Mouse (Mus musculus) ES-E14 (cell line): ENCODE results near the gene Rapgef2. TPM values are rescaled to one million over a fixed set of nuclear protein-coding genes. Genes with fewer than 3 reads are reported as not detected.

Experiments used
- DNase-seq: peaks from one replicate; pipeline ENCODE4 v3.0.0-alpha.2; 2013; ENCODE audit warnings: low read depth, low spot score
- H3K27ac ChIP-seq: 2 replicates; pipeline ENCODE4 v1.5.1; 2012; ENCODE audit warnings: low read depth, mild to moderate bottlenecking, low read length, moderate library complexity, mixed read lengths; ENCODE audit not compliant: poor library complexity, insufficient read depth, severe bottlenecking
- H3K36me3 ChIP-seq: 2 replicates; pipeline ENCODE4 v1.6.1; 2012; ENCODE audit warnings: mild to moderate bottlenecking, low read length, moderate library complexity, mixed read lengths; ENCODE audit not compliant: control insufficient read depth, poor library complexity, insufficient read depth, severe bottlenecking
- H3K4me1 ChIP-seq, 2 experiments: fragments of 150-350 bp in 1 of 2; sonication (generic) in 1 of 2; 2 replicates each; pipeline ENCODE4 v1.6.1; 2012; ENCODE audit warnings: low read length in 2 of 2, mild to moderate bottlenecking in 1 of 2, mixed read lengths in 1 of 2; ENCODE audit not compliant: control insufficient read depth in 2 of 2, insufficient read depth in 2 of 2, poor library complexity in 1 of 2
- H3K4me3 ChIP-seq, 2 experiments: fragments of 150-350 bp in 1 of 2; sonication (generic) in 1 of 2; 2 replicates each; pipeline ENCODE4 v1.5.1; 2012; ENCODE audit warnings: low read length in 2 of 2, low read depth in 1 of 2, mild to moderate bottlenecking in 1 of 2, mixed read lengths in 1 of 2; ENCODE audit not compliant: insufficient read depth in 1 of 2, poor library complexity in 1 of 2, severe bottlenecking in 1 of 2
- H3K9ac ChIP-seq: 2 replicates; pipeline ENCODE4 v1.6.1; 2012; ENCODE audit warnings: low read depth, mild to moderate bottlenecking, low read length, mixed read lengths; ENCODE audit not compliant: poor library complexity, insufficient read depth, severe bottlenecking
- H3K9me3 ChIP-seq: fragments of 150-350 bp; sonication (generic); 2 replicates; pipeline ENCODE4 v1.6.1; 2012; ENCODE audit warnings: low read depth, mild to moderate bottlenecking, low read length; ENCODE audit not compliant: control insufficient read depth, insufficient read depth
- CHD2 ChIP-seq: IDR thresholded peaks from 2 replicates; pipeline ENCODE4 v1.6.1; 2014; ENCODE audit warnings: mild to moderate bottlenecking, low read depth, low read length, inconsistent platforms
- HCFC1 ChIP-seq: IDR thresholded peaks from 2 replicates; pipeline ENCODE4 v1.6.1; 2012; ENCODE audit warnings: low read length, inconsistent platforms, borderline replicate concordance; ENCODE audit not compliant: insufficient read depth
- MAFK ChIP-seq: IDR thresholded peaks from 2 replicates; pipeline ENCODE4 v1.6.1; 2014; ENCODE audit warnings: mild to moderate bottlenecking, low read depth, low read length, inconsistent platforms; ENCODE audit not compliant: insufficient read depth
- ZC3H11A ChIP-seq: IDR thresholded peaks from 2 replicates; pipeline ENCODE4 v1.6.1; 2012; ENCODE audit warnings: low read depth, mild to moderate bottlenecking, inconsistent platforms, low read length, borderline replicate concordance
- ZNF384 ChIP-seq: IDR thresholded peaks from 2 replicates; pipeline ENCODE4 v1.6.1; 2012; ENCODE audit warnings: low read depth, low read length, inconsistent platforms
- in situ Hi-C, 2 experiments: fragments of 600-800 bp; cut with MboI; formaldehyde crosslinking; loops; one replicate each; pipeline ENCODE4 v1.15.1; 2025; ENCODE audit warnings: low sequenced_read_pairs in 2 of 2, inconsistent platforms in 1 of 2; ENCODE audit not compliant: unreplicated experiment in 2 of 2
- total RNA-seq: library from RNA; depleted of rRNA; stranded (reverse); fragments of 300-350 nt; gene quantifications from 2 replicates; pipeline ENCODE4 v1.2.3, GENCODE M21; 2012

Gene Rapgef2
- total RNA-seq, 1 experiment, result 12.0 TPM

DNA sequence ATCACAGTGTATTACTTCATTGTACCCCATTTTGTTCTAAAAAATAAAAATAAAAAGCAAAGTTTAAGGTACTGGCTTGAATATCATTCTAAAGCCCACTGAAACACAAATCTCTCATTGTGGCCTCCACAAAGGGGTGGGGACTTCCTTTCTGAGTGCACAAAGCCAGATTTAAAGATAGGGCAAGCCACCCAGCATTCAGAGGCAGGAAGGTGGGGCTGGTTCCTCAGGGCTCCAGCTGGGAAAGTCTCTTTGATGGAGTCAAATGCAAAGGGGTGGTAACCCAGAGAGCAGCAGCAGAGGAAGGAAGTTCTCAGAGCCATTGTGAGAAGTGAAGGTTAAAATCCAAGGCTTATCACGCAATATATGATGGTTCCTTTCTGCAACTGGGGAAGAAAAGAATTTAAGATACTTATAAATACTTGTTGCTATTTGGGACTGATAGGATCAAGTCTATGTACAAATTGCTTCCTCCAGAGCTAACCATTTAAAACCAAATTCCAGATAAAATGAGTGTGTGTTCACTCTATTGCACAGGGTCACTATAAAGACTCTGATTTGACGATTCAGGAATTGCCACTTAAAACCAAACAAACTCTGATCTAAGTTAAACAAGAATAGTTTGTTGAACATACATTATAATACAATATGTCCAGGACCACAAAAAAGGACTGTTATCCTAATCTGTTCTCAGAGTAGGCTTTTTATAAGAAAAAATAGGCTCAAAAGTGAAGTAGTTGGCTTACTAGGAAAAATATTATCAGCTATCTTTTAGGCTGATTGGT is 246.5 kb downstream of the Rapgef2 start:
- peak; percentile 76 for DNase-seq
- in situ Hi-C loops, result no loop called here

DNA sequence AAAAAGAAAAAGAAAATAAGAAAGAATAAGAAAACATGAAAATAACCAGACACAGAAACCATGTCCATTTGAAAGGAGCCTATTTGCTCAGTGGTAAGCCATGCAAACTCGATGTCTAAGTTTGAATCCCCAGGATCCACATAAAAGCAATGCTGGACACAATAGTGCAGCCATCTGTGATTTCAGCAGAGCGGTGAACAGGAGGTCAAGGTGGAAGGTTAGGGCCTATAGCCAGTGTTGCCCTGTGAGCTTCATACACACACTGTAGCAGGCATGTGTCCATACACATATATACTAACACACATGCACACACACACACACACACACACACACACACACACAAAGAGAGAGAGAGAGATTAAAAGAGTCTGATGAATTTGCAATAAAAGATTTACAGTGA is 247.3 kb downstream of the Rapgef2 start:
- no peak overlapping the region for H3K4me3 ChIP-seq
- no peak overlapping the region for H3K9ac ChIP-seq
- H3K36me3 ChIP-seq, result no peaks in the 10 kb centered on the region
- in situ Hi-C loops, result no loop called here
- H3K27ac ChIP-seq, result peak overlapping the region; percentile 24; the same call in 1 of the 2 replicates
- DNase-seq, result no peak
- no peaks in the 10 kb centered on the region for H3K9me3 ChIP-seq
- H3K4me1 ChIP-seq, result peaks cover 2 to 3% of the 10 kb centered on the region in 2 experiments; a peak in 1 of 4 replicates
- TF ChIP-seq ZC3H11A, result no peak
- no peak for TF ChIP-seq HCFC1
- TF ChIP-seq MAFK, result no peak
- no peak for TF ChIP-seq CHD2
- no peak for TF ChIP-seq ZNF384

More for the DNA sequence above, 246.5 kb downstream of the Rapgef2 start:
- Histone ChIP-seq H3K9me3 (no peaks in the 10 kb centered on the region), H3K9ac (no peak overlapping the region), H3K36me3 (no peaks in the 10 kb centered on the region), H3K4me3 (no peak overlapping the region), H3K27ac (peak overlapping the region; percentile 40; the same call in 1 of the 2 replicates), H3K4me1 (peaks cover 2 to 3% of the 10 kb centered on the region in 2 experiments; a peak in 1 of 4 replicates)
- no peak for TF ChIP-seq ZC3H11A
- TF ChIP-seq HCFC1, result no peak
- no peak for TF ChIP-seq MAFK
- TF ChIP-seq ZNF384, result no peak
- TF ChIP-seq CHD2, result no peak

DNA sequence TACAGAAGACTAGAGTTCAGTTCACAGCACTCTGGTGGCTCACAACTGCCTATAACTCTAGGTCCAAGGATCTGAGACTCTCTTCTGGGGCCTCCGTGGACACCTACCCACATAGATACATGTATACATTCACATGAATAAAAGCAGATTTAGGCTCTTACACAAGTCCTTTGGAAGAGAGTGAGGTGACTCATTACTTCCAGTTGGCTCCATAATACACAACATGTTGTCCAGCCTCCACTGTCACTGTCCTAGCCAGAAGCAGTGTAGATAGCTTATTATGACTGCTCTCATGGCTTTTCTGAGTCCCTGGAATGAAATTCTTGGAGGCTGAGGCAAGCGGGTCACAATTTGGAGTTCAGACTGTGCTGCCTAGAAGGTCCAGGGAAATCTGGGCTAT is 251.9 kb downstream of the Rapgef2 start:
- H3K4me1 ChIP-seq, result peaks cover 2 to 3% of the 10 kb centered on the region in 2 experiments; a peak in 1 of 4 replicates
- H3K36me3 ChIP-seq, result no peaks in the 10 kb centered on the region
- TF ChIP-seq ZC3H11A (no peak), ZNF384 (no peak), MAFK (no peak), HCFC1 (no peak), CHD2 (no peak)
- no peak overlapping the region for H3K4me3 ChIP-seq
- DNase-seq, result no peak
- in situ Hi-C loops, result no loop called here
- H3K9me3 ChIP-seq, result no peaks in the 10 kb centered on the region
- H3K9ac ChIP-seq, result no peak overlapping the region
- H3K27ac ChIP-seq, result no peak overlapping the region

DNA sequence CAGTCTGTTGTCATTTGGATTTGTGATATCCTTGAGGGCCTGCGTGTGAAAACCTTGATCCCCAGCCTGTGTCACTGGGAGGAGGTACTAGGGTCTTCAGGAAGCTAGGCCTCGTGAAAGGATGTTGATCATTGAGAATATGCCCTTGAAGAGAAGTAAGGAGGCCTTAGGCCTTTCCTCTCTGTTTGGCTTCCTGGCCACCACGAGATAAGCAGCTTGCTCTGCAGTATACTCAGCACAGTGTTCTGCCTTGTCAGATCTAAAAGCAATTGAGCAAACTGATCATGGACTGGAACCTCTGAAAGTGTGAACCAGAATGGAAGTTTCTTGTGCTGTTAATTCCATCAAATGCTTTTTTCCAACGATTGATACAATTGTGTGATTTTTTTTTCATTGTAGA is 255.5 kb downstream of the Rapgef2 start:
- H3K36me3 ChIP-seq, result no peaks in the 10 kb centered on the region
- no peak overlapping the region for H3K9ac ChIP-seq
- no peak overlapping the region for H3K4me3 ChIP-seq
- H3K9me3 ChIP-seq, result no peaks in the 10 kb centered on the region
- in situ Hi-C loops, result no loop called here
- H3K4me1 ChIP-seq, result no peaks in the 10 kb centered on the region
- no peak for DNase-seq
- no peak overlapping the region for H3K27ac ChIP-seq
- TF ChIP-seq CHD2 (no peak), ZC3H11A (no peak), MAFK (no peak)
